Mouse (Mus musculus) hindbrain, postnatal 0 days (tissue): ENCODE results near the gene Csn1s2a. TPM values are rescaled to one million over a fixed set of nuclear protein-coding genes. Genes with fewer than 3 reads are reported as not detected.
A peak's percentile ranks its signal among the peaks of the same experiment; 100 is the strongest.

Source experiments
- ATAC-seq: fragments of 200-750 bp; cut with Nextera tagmentation; 2 replicates; pipeline ENCODE4 v1.8.0; 2017; ENCODE audit warnings: mild to moderate bottlenecking, moderate TSS enrichment, moderate library complexity
- DNase-seq: peaks from one replicate; pipeline ENCODE4 v3.0.0-alpha.2; 2015; ENCODE audit warnings: low spot score
- H3K27ac ChIP-seq: fragments of 300-500 bp; sonication (generic); 2 replicates; pipeline ENCODE4 v1.5.1; 2014; ENCODE audit warnings: mild to moderate bottlenecking
- H3K27me3 ChIP-seq: fragments of 300-500 bp; sonication (generic); 2 replicates; pipeline ENCODE4 v1.6.1; 2014; ENCODE audit warnings: low read length, mixed read lengths; ENCODE audit not compliant: insufficient read depth
- H3K36me3 ChIP-seq: fragments of 300-500 bp; sonication (generic); 2 replicates; pipeline ENCODE4 v1.6.1; 2014; ENCODE audit warnings: low read length, mixed read lengths; ENCODE audit not compliant: insufficient read depth
- H3K4me1 ChIP-seq: fragments of 300-500 bp; sonication (generic); 2 replicates; pipeline ENCODE4 v1.6.1; 2014; ENCODE audit warnings: antibody characterized with exemption, low read length, mixed read lengths; ENCODE audit not compliant: insufficient read depth
- H3K4me2 ChIP-seq: fragments of 300-500 bp; sonication (generic); 2 replicates; pipeline ENCODE4 v1.6.1; 2014; ENCODE audit warnings: low read depth, mild to moderate bottlenecking, low read length, moderate library complexity, mixed read lengths
- H3K4me3 ChIP-seq: fragments of 300-500 bp; sonication (generic); 2 replicates; pipeline ENCODE4 v1.5.1; 2014; ENCODE audit warnings: low read length
- H3K9ac ChIP-seq: fragments of 300-500 bp; sonication (generic); replicated peaks from 2 replicates; pipeline ENCODE4 v1.6.1; 2014; ENCODE audit warnings: mild to moderate bottlenecking, low read length, moderate library complexity, mixed read lengths
- H3K9me3 ChIP-seq: fragments of 300-500 bp; sonication (generic); 2 replicates; pipeline ENCODE4 v1.6.1; 2016; ENCODE audit warnings: low read length, mixed read lengths
- CTCF ChIP-seq: IDR thresholded peaks from 2 replicates; pipeline ENCODE4 v1.5.1; 2016; ENCODE audit warnings: antibody characterized with exemption, control low read depth, low read depth
- WGBS: fragments of 180-500 bp; shearing (Covaris S2); extraction: QIAGEN DNeasy Blood & Tissue Kit; methylation state at CpG from one replicate; pipeline ENCODE4 v1.1.7; 2014; 5-methylcytosine and 5-hydroxymethylcytosine counted together
- polyA plus RNA-seq: library from polyadenylated mRNA; unstranded; fragments of >200 nt; fragmentation: Nextera tagmentation; extraction: Ambion mirVana; gene quantifications from 2 replicates; pipeline ENCODE4 v1.2.1, GENCODE M21; 2015
- total RNA-seq: library from RNA; depleted of rRNA; stranded (reverse); fragments of >200 nt; gene quantifications from 2 replicates; pipeline ENCODE4 v1.2.3, GENCODE M21; 2014; rRNA removed

Csn1s2a gene
- total and polyA plus RNA-seq, 2 experiments from 2014 or later, result not detected

DNA sequence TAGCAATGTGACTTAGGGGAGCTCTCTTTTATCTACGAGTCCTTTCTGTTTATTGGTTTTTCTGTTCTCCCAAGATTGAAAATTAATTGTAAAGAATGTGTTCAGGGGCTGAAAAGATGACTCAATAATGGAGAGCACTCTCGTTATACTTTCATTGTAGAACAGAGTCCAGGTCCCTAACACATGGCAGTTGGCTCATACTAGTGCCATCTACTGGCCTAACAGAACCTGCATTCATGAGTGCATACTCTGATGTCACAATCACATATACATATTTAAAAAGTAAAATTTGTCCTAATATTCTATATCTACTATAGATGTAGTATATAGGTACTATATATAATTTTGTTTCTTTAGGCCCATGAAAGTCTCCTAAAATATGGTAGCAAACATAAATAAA lies 34.9 kb downstream of the Csn1s2a start:
- ATAC-seq (no peak), DNase-seq (no peak)
- H3K9me3 ChIP-seq, result no peaks in the 10 kb centered on the region
- no peak overlapping the region for H3K27ac ChIP-seq
- 66% methylated on average over 2 of the region's 2 CpGs for WGBS
- H3K4me1 ChIP-seq, result no peaks in the 10 kb centered on the region
- H3K27me3 ChIP-seq, result no peaks in the 10 kb centered on the region
- H3K4me2 ChIP-seq, result no peak overlapping the region
- TF ChIP-seq CTCF, result peak; percentile 25; the same call in 1 of the 2 replicates
- no peak overlapping the region for H3K9ac ChIP-seq
- H3K36me3 ChIP-seq, result no peaks in the 10 kb centered on the region
- no peak overlapping the region for H3K4me3 ChIP-seq

DNA sequence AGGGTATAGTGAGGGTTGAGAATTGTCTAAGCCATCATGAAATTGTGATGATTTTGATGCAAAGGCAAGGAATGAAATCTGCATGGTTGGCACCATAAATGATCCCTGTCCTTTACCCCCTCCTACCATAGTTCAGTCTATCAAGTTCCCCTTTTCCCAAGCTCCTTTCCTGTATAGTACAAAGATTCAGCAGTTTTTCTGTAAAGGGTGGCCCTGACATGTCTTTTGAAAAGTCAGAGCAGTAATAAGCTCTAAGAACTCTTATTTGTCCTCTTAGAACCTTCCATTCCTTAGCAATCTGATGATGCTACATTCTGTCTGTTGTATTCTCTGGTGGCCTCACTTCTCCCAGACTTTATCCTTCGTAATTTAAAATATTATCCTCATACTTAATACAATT lies 51.0 kb downstream of the Csn1s2a start, which contains the start of gene Prr27:
TSS of gene Prr27 (plus strand) at position 301 of the 400 bp plus-strand sequence.
- no peak within 1 kb of the TSS for H3K9ac ChIP-seq
- H3K27me3 ChIP-seq, result no peaks in the 10 kb centered on the region
- H3K36me3 ChIP-seq, result no peaks in the 10 kb centered on the region
- H3K4me2 ChIP-seq, result no peak within 1 kb of the TSS
- no peaks in the 10 kb centered on the region for H3K4me1 ChIP-seq
- no peak for ATAC-seq
- no peaks in the 10 kb centered on the region for H3K9me3 ChIP-seq
- no peak for DNase-seq
- no peak within 1 kb of the TSS for H3K4me3 ChIP-seq
- H3K27ac ChIP-seq, result no peak within 1 kb of the TSS
- WGBS, result 68% methylated on average over 1 of the region's 1 CpGs
- TF ChIP-seq CTCF, result no peak

Other genes with a start within 250 kb of the Csn1s2a start
- gene Sult1b1, start 236.4 kb upstream of the Csn1s2a start, total RNA-seq, result not detected in 2 replicates
- not detected in 2 replicates for gene Sult1b1, start 236.4 kb upstream of the Csn1s2a start, polyA plus RNA-seq
- gene Sult1d1, start 205.5 kb upstream of the Csn1s2a start, total RNA-seq, result not detected in 2 replicates
- not detected in 2 replicates for gene Sult1d1, start 205.5 kb upstream of the Csn1s2a start, polyA plus RNA-seq
- not detected in 2 replicates for gene Sult1e1, start 183.0 kb upstream of the Csn1s2a start, total RNA-seq
- not detected in 2 replicates for gene Sult1e1, start 183.0 kb upstream of the Csn1s2a start, polyA plus RNA-seq
- gene Csn1s1, start 108.4 kb upstream of the Csn1s2a start, total RNA-seq, result not detected in 2 replicates
- 0.18 TPM in 1 of 2 replicates, not detected in the other for gene Csn1s1, start 108.4 kb upstream of the Csn1s2a start, polyA plus RNA-seq
- not detected in 2 replicates for gene Csn2, start 74.9 kb upstream of the Csn1s2a start, total RNA-seq
- gene Csn2, start 74.9 kb upstream of the Csn1s2a start, polyA plus RNA-seq, result not detected in 2 replicates
- gene Csn1s2b, start 33.5 kb downstream of the Csn1s2a start, total RNA-seq, result not detected in 2 replicates
- not detected in 2 replicates for gene Csn1s2b, start 33.5 kb downstream of the Csn1s2a start, polyA plus RNA-seq
- not detected in 2 replicates for gene Prr27, start 51.1 kb downstream of the Csn1s2a start, total RNA-seq
- not detected in 2 replicates for gene Prr27, start 51.1 kb downstream of the Csn1s2a start, polyA plus RNA-seq
- not detected in 2 replicates for gene Odam, start 110.5 kb downstream of the Csn1s2a start, total RNA-seq
- not detected in 2 replicates for gene Odam, start 110.5 kb downstream of the Csn1s2a start, polyA plus RNA-seq
- not detected in 2 replicates for gene Csn3, start 151.0 kb downstream of the Csn1s2a start, total RNA-seq
- 0.20 TPM in 1 of 2 replicates, not detected in the other for gene Csn3, start 151.0 kb downstream of the Csn1s2a start, polyA plus RNA-seq
- not detected in 2 replicates for gene 2310003L06Rik, start 194.9 kb downstream of the Csn1s2a start, total RNA-seq
- gene 2310003L06Rik, start 194.9 kb downstream of the Csn1s2a start, polyA plus RNA-seq, result not detected in 2 replicates
- not detected in 2 replicates for gene Gm28434, start 194.9 kb downstream of the Csn1s2a start, total RNA-seq
- 0.33 TPM in 1 of 2 replicates, not detected in the other for gene Gm28434, start 194.9 kb downstream of the Csn1s2a start, polyA plus RNA-seq
- gene Cabs1, start 204.9 kb downstream of the Csn1s2a start, total RNA-seq, result not detected in 2 replicates
- not detected in 2 replicates for gene Cabs1, start 204.9 kb downstream of the Csn1s2a start, polyA plus RNA-seq
- gene Smr3a, start 228.0 kb downstream of the Csn1s2a start, total RNA-seq, result not detected in 2 replicates
- gene Smr3a, start 228.0 kb downstream of the Csn1s2a start, polyA plus RNA-seq, result 0.50 TPM in 1 of 2 replicates, not detected in the other